Mouse (Mus musculus) T-helper 2 cell (primary cell): ENCODE results near the gene Col9a3.

Experiments
- in situ Hi-C: fragments of 300-600 bp; cut with MboI, MseI; formaldehyde crosslinking; loops from one replicate; pipeline ENCODE4 v1.15.1; 2025; ENCODE audit warnings: high pct_unique_total_duplicates

The Col9a3 gene

GRCm38 (mm10) chr2:180641576-180642554 lies 44.3 kb downstream of the Col9a3 start:
- in situ Hi-C loops, result no loop called here

- in situ Hi-C loops, result no loop called here
Measured at GRCm38 (mm10) chr2:180642555-180643260, 45.1 kb downstream of the Col9a3 start, which contains the start of gene Tcfl5. Gene Tcfl5, minus strand, starts transcription at chr2:180642708.

GRCm38 (mm10) chr2:180643626-180644025 lies 46.0 kb downstream of the Col9a3 start:
- in situ Hi-C loops, result no loop called here

DNA sequence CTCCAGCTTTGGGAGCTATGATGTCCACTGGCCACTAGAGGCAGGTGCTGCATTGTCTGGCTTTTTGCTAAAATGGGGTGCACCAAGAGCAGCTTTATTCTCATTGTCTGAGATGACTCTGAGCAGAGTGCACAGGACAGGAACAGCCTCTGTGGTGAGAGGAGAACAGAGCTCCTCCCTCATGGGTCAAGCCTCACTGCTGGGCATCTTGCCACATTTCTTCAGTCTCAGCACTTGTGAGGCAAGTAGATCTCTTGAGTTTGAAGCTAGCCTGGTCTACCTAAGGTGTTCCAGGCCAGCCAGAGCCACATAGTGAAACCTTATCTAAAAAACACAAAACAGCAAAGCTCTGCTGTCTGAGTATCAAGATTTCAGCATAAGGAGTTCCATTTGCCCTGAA lies 49.3 kb downstream of the Col9a3 start:
- in situ Hi-C loops, result no loop called here

- in situ Hi-C loops, result no loop called here
Measured at GRCm38 (mm10) chr2:180654666-180655065, 57.1 kb downstream of the Col9a3 start.

- in situ Hi-C loops, result no loop called here
Measured at GRCm38 (mm10) chr2:180655150-180655549, 57.6 kb downstream of the Col9a3 start.

- in situ Hi-C loops, result no loop called here
Measured at GRCm38 (mm10) chr2:180657394-180658013, 59.9 kb downstream of the Col9a3 start.

- in situ Hi-C loops, result no loop called here
Measured at GRCm38 (mm10) chr2:180658381-180658780, 60.8 kb downstream of the Col9a3 start.

DNA sequence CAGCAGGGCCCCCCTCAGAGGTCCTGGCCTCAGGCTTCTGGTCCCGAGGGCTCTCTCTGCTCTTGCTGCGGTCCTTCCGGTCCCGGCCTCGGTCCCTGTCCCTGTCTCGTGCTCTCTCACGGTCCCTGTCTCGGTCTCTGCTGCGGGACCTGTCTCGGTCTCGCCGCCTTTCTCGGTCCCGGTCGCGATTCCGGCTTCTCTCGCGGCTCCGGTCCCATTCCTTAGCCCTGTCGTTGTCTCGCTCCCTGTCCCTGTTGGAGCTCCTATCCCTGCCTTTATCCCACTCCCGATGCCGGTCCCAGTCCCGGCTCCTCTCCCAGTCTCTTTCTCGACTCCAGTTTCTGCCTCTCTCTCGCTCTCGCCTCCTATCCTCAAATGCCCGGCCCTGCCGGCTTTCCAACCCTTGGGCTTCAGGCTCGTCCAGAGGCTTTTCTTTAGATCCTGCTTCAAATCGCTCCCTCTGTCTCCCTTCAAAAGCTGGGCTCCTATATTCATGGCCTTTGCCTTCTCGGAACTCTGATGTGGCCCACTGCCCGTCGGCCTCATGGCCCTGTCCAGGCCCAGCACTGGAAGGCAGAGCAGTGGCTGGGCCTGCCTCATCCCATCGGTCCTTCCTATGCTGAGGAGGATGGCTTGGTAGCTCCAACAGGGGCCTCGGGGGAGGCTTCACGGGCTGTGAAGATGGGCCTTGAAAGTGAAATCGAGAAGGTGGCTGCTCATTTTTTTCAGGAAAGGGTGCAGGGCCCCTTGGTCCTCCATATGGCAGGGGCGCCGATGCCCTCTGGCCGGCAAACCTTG lies 62.0 kb downstream of the Col9a3 start:
- in situ Hi-C loops, result no loop called here

GRCm38 (mm10) chr2:180660521-180660920 lies 62.9 kb downstream of the Col9a3 start:
- in situ Hi-C loops, result no loop called here

DNA sequence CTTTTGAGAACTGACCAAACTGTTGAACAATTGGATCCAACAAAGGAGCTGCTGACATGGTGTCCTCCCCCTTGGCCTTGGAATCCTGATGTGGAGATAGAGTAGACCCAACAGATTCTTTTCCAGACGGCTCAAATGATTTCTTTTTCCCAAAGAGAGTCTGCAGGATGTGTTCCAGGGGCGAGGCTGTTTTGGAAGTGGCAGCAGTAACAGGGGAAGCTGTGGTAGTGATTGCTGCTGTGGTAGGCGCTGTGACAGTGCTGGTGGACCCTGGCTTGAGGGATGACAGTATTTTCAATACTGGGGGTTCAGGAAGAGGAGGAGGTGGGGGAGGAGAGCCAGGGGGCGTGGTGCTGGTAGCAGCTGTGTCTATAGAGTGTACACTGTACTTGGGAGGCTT lies 64.4 kb downstream of the Col9a3 start:
- in situ Hi-C loops, result no loop called here
